Mouse (Mus musculus) cerebellum, adult 2 months (tissue): ENCODE measurements at regions not wholly inside any gene's neighbourhood (a gene's known extent, or its start where the extent isn't known, plus 50 kb on each side); places are given as distances from the start of the nearest gene placed in this dataset.
"Not testable (repeated sequence)": the region's sequence is repeated elsewhere in the genome, so short reads cannot be mapped to it uniquely, and the experiment has no call there.

ENCODE experiments used
- CTCF ChIP-seq: fragments of 200-500 bp; IDR thresholded peaks from 2 replicates; pipeline ENCODE4 v1.5.1; 2011; ENCODE audit warnings: low read depth, mild to moderate bottlenecking, control low read depth, low read length, moderate library complexity, borderline replicate concordance; ENCODE audit not compliant: insufficient read depth
- POLR2A ChIP-seq: fragments of 200-500 bp; IDR thresholded peaks from 2 replicates; pipeline ENCODE4 v1.6.1; 2011; ENCODE audit warnings: low read length, control low read depth, borderline replicate concordance; ENCODE audit not compliant: insufficient read depth

DNA sequence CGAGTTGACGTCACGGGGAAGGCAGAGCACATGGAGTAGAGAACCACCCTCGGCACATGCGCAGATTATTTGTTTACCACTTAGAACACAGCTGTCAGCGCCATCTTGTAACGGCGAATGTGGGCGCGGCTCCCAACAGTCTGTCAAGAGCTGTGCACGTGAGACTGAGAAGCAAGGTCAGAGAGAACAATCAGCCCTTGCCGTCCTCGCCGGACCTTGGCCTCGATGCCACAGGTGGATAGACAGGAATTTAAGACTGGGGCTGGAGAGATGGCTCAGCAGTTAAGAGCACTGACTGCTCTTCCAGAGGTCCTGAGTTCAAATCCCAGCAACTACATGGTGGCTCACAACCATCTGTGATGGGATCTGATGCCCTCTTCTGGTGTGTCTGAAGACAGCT, 58.7 kb upstream of the Wdr26 start:
- TF ChIP-seq POLR2A, CTCF: not testable (repeated sequence)
